Mouse (Mus musculus) stomach, postnatal 0 days (tissue): Measurements from ENCODE around the gene Car5b.

Source experiments
- CTCF ChIP-seq: IDR thresholded peaks from 2 replicates; pipeline ENCODE4 v1.5.1; 2016; ENCODE audit warnings: antibody characterized with exemption, low read depth, mild to moderate bottlenecking, moderate library complexity
- EP300 ChIP-seq: optimal IDR thresholded peaks from 2 replicates; pipeline ENCODE3; 2016; ENCODE audit warnings: antibody characterized with exemption

GRCm38 (mm10) chrX:164015636-164016035 lies 12.2 kb downstream of the Car5b start:
- no peak for TF ChIP-seq CTCF
- TF ChIP-seq EP300: no peak
